Mouse (Mus musculus) myocyte (in vitro differentiated cells): ENCODE measurements around the gene Acoxl.

Experiments
- CEBPB ChIP-seq: IDR thresholded peaks from 2 replicates; pipeline ENCODE4 v1.6.1; 2011; ENCODE audit warnings: mild to moderate bottlenecking, moderate library complexity; ENCODE audit not compliant: poor library complexity, insufficient read depth, severe bottlenecking
- E2F4 ChIP-seq: IDR thresholded peaks from one replicate; pipeline ENCODE4 v1.6.1; 2011; ENCODE audit warnings: mild to moderate bottlenecking, control low read depth, moderate library complexity; ENCODE audit not compliant: insufficient read depth
- MAX ChIP-seq: IDR thresholded peaks from one replicate; pipeline ENCODE4 v1.6.1; 2011; ENCODE audit warnings: low read depth, mild to moderate bottlenecking, control low read depth
- MYOD1 ChIP-seq, 3 experiments: IDR thresholded peaks; one replicate each; pipeline ENCODE4 v1.6.1; 2011; ENCODE audit warnings: control low read depth in 2 of 3, low read depth in 2 of 3, mild to moderate bottlenecking in 2 of 3, moderate library complexity in 1 of 3; ENCODE audit not compliant: insufficient read length in 2 of 3, control insufficient read depth in 1 of 3
- MYOG ChIP-seq, 3 experiments: IDR thresholded peaks; one replicate each; pipeline ENCODE4 v1.6.1; 2011; ENCODE audit warnings: control low read depth in 2 of 3, low read depth in 2 of 3, mild to moderate bottlenecking in 2 of 3; ENCODE audit not compliant: insufficient read length in 2 of 3, control insufficient read depth in 1 of 3, insufficient read depth in 1 of 3
- POLR2A ChIP-seq: IDR thresholded peaks from one replicate; pipeline ENCODE4 v1.6.1; 2011; ENCODE audit warnings: low read depth, mild to moderate bottlenecking, control low read depth, moderate library complexity; ENCODE audit not compliant: insufficient read length
- POLR2AphosphoS2 ChIP-seq: IDR thresholded peaks from one replicate; pipeline ENCODE4 v1.6.1; 2011; ENCODE audit warnings: low read depth, control low read depth; ENCODE audit not compliant: insufficient read length
- SRF ChIP-seq: IDR thresholded peaks from one replicate; pipeline ENCODE4 v1.6.1; 2011; ENCODE audit warnings: low read depth; ENCODE audit not compliant: control insufficient read depth, insufficient read length
- TCF12 ChIP-seq: IDR thresholded peaks from one replicate; pipeline ENCODE4 v1.6.1; 2011; ENCODE audit warnings: mild to moderate bottlenecking, control low read depth; ENCODE audit not compliant: poor library complexity, insufficient read depth, severe bottlenecking
- TCF3 ChIP-seq: IDR thresholded peaks from one replicate; pipeline ENCODE4 v1.6.1; 2011; ENCODE audit warnings: low read depth, control low read depth; ENCODE audit not compliant: insufficient read length
- USF1 ChIP-seq: IDR thresholded peaks from one replicate; pipeline ENCODE4 v1.6.1; 2011; ENCODE audit warnings: low read depth, mild to moderate bottlenecking, control low read depth, moderate library complexity

GRCm38 (mm10) chr2:127990856-127991479 is 152.3 kb downstream of the Acoxl start:
- TF ChIP-seq MYOD1 (IDR thresholded peaks at IDR 0.05; ENCODE audit: control insufficient read depth in 1 of 3, insufficient read length in 2 of 3, low read depth in 2 of 3) (no peak), MAX (no peak), POLR2A (no peak), E2F4 (no peak), TCF12 (no peak), MYOG (IDR thresholded peaks at IDR 0.05; ENCODE audit: control insufficient read depth in 1 of 3, insufficient read depth in 1 of 3, insufficient read length in 2 of 3, low read depth in 2 of 3) (no peak), TCF3 (no peak), POLR2AphosphoS2 (no peak), USF1 (no peak), CEBPB (no peak), SRF (no peak)
